Mouse (Mus musculus): ENCODE results near the gene Dbx1. TPM values are rescaled to one million over a fixed set of nuclear protein-coding genes. Genes with fewer than 3 reads are reported as not detected.

The Dbx1 gene
- polyA plus RNA-seq, 1 experiment: not detected

GRCm38 (mm10) chr7:49635971-49636370 lies 678 bp downstream of the Dbx1 start:
- H3K79me2 ChIP-seq (ENCODE audit: control insufficient read depth, insufficient read depth): no peaks in the 10 kb centered on the region
- no peak overlapping the region for H3K4me3 ChIP-seq
- H3K4me2 ChIP-seq (ENCODE audit: low read depth): no peak overlapping the region
- TF ChIP-seq POLR2AphosphoS2 (IDR thresholded peaks at IDR 0.05; ENCODE audit: insufficient read length, low read depth): no peak
- no peak for TF ChIP-seq SRF (IDR thresholded peaks at IDR 0.05; ENCODE audit: control insufficient read depth, insufficient read length, low read depth)
- TF ChIP-seq E2F4 (IDR thresholded peaks at IDR 0.05; ENCODE audit: insufficient read depth): no peak
- no peak for TF ChIP-seq TCF3 (IDR thresholded peaks at IDR 0.05; ENCODE audit: insufficient read length, low read depth)
- no peak for TF ChIP-seq MAX (IDR thresholded peaks at IDR 0.05; ENCODE audit: low read depth)
- no peak for TF ChIP-seq MYOG (IDR thresholded peaks at IDR 0.05; ENCODE audit: control insufficient read depth in 1 of 3, insufficient read depth in 1 of 3, insufficient read length in 2 of 3, low read depth in 2 of 3)
- TF ChIP-seq POLR2A (IDR thresholded peaks at IDR 0.05; ENCODE audit: insufficient read length, low read depth): no peak
- TF ChIP-seq USF1 (IDR thresholded peaks at IDR 0.05; ENCODE audit: low read depth): no peak
- TF ChIP-seq TCF12 (IDR thresholded peaks at IDR 0.05; ENCODE audit: insufficient read depth, poor library complexity, severe bottlenecking): no peak
- no peak for TF ChIP-seq CEBPB (IDR thresholded peaks at IDR 0.05; ENCODE audit: insufficient read depth, poor library complexity, severe bottlenecking)
- TF ChIP-seq MYOD1 (IDR thresholded peaks at IDR 0.05; ENCODE audit: control insufficient read depth in 1 of 3, insufficient read length in 2 of 3, low read depth in 2 of 3): no peak
- no peak overlapping the region for H3ac ChIP-seq (ENCODE audit: control insufficient read depth, insufficient read length)
- H3K36me3 ChIP-seq (ENCODE audit: control insufficient read depth, insufficient read depth): no peaks in the 10 kb centered on the region
- H3K27me3 ChIP-seq (ENCODE audit: control insufficient read depth, insufficient read depth, insufficient read length): peaks cover 10% of the 10 kb centered on the region

GRCm38 (mm10) chr7:49635074-49635621 lies 1.5 kb downstream of the Dbx1 start:
- Histone ChIP-seq H3K27me3 (ENCODE audit: control insufficient read depth, insufficient read depth, insufficient read length) (peaks cover 10% of the 10 kb centered on the region), H3ac (ENCODE audit: control insufficient read depth, insufficient read length) (no peak overlapping the region), H3K79me2 (ENCODE audit: control insufficient read depth, insufficient read depth) (no peaks in the 10 kb centered on the region), H3K36me3 (ENCODE audit: control insufficient read depth, insufficient read depth) (no peaks in the 10 kb centered on the region), H3K4me2 (ENCODE audit: low read depth) (no peak overlapping the region), H3K4me3 (no peak overlapping the region)
- TF ChIP-seq USF1 (IDR thresholded peaks at IDR 0.05; ENCODE audit: low read depth): no peak

GRCm38 (mm10) chr7:49634291-49635073 lies 2.2 kb downstream of the Dbx1 start:
- H3K4me3 ChIP-seq: peak overlapping the region; percentile 20
- H3K27me3 ChIP-seq (ENCODE audit: control insufficient read depth, insufficient read depth, insufficient read length): peaks cover 10% of the 10 kb centered on the region
- H3K36me3 ChIP-seq (ENCODE audit: control insufficient read depth, insufficient read depth): no peaks in the 10 kb centered on the region
- TF ChIP-seq TCF3 (IDR thresholded peaks at IDR 0.05; ENCODE audit: insufficient read length, low read depth) (no peak), MAX (IDR thresholded peaks at IDR 0.05; ENCODE audit: low read depth) (no peak), CEBPB (IDR thresholded peaks at IDR 0.05; ENCODE audit: insufficient read depth, poor library complexity, severe bottlenecking) (no peak), TCF12 (IDR thresholded peaks at IDR 0.05; ENCODE audit: insufficient read depth, poor library complexity, severe bottlenecking) (no peak), USF1 (IDR thresholded peaks at IDR 0.05; ENCODE audit: low read depth) (no peak), REST (IDR thresholded peaks at IDR 0.05; ENCODE audit: insufficient read depth, insufficient read length) (no peak), MYOD1 (IDR thresholded peaks at IDR 0.05; ENCODE audit: control insufficient read depth in 1 of 3, insufficient read length in 2 of 3, low read depth in 2 of 3) (no peak), POLR2AphosphoS2 (IDR thresholded peaks at IDR 0.05; ENCODE audit: insufficient read length, low read depth) (no peak), SRF (IDR thresholded peaks at IDR 0.05; ENCODE audit: control insufficient read depth, insufficient read length, low read depth) (no peak), POLR2A (IDR thresholded peaks at IDR 0.05; ENCODE audit: insufficient read length, low read depth) (no peak)
- H3K79me2 ChIP-seq (ENCODE audit: control insufficient read depth, insufficient read depth): no peaks in the 10 kb centered on the region
- peak overlapping the region; percentile 81 for H3K4me2 ChIP-seq (ENCODE audit: low read depth)
- H3ac ChIP-seq (ENCODE audit: control insufficient read depth, insufficient read length): no peak overlapping the region

GRCm38 (mm10) chr7:49633375-49633956 lies 3.2 kb downstream of the Dbx1 start:
- Histone ChIP-seq H3K79me2 (ENCODE audit: control insufficient read depth, insufficient read depth) (no peaks in the 10 kb centered on the region), H3K27me3 (ENCODE audit: control insufficient read depth, insufficient read depth, insufficient read length) (peaks cover 10% of the 10 kb centered on the region), H3K4me2 (ENCODE audit: low read depth) (peak overlapping the region; percentile 81)

GRCm38 (mm10) chr7:49632391-49632790 lies 4.3 kb downstream of the Dbx1 start:
- TF ChIP-seq E2F4 (IDR thresholded peaks at IDR 0.05; ENCODE audit: insufficient read depth) (no peak), USF1 (IDR thresholded peaks at IDR 0.05; ENCODE audit: low read depth) (no peak), POLR2AphosphoS2 (IDR thresholded peaks at IDR 0.05; ENCODE audit: insufficient read length, low read depth) (no peak), MYOG (IDR thresholded peaks at IDR 0.05; ENCODE audit: control insufficient read depth in 1 of 3, insufficient read depth in 1 of 3, insufficient read length in 2 of 3, low read depth in 2 of 3) (no peak), MYOD1 (IDR thresholded peaks at IDR 0.05; ENCODE audit: control insufficient read depth in 1 of 3, insufficient read length in 2 of 3, low read depth in 2 of 3) (no peak), CEBPB (IDR thresholded peaks at IDR 0.05; ENCODE audit: insufficient read depth, poor library complexity, severe bottlenecking) (no peak), TCF12 (IDR thresholded peaks at IDR 0.05; ENCODE audit: insufficient read depth, poor library complexity, severe bottlenecking) (no peak), REST (IDR thresholded peaks at IDR 0.05; ENCODE audit: insufficient read depth, insufficient read length) (no peak), TCF3 (IDR thresholded peaks at IDR 0.05; ENCODE audit: insufficient read length, low read depth) (no peak), MAX (IDR thresholded peaks at IDR 0.05; ENCODE audit: low read depth) (no peak), POLR2A (IDR thresholded peaks at IDR 0.05; ENCODE audit: insufficient read length, low read depth) (no peak), SRF (IDR thresholded peaks at IDR 0.05; ENCODE audit: control insufficient read depth, insufficient read length, low read depth) (no peak)
- no peak overlapping the region for H3K4me2 ChIP-seq (ENCODE audit: low read depth)
- no peak overlapping the region for H3K4me3 ChIP-seq
- no peak overlapping the region for H3ac ChIP-seq (ENCODE audit: control insufficient read depth, insufficient read length)
- H3K79me2 ChIP-seq (ENCODE audit: control insufficient read depth, insufficient read depth): no peaks in the 10 kb centered on the region
- peaks cover 10% of the 10 kb centered on the region for H3K27me3 ChIP-seq (ENCODE audit: control insufficient read depth, insufficient read depth, insufficient read length)
- H3K36me3 ChIP-seq (ENCODE audit: control insufficient read depth, insufficient read depth): no peaks in the 10 kb centered on the region

More at GRCm38 (mm10) chr7:49633375-49633956, 3.2 kb downstream of the Dbx1 start:
- TF ChIP-seq REST (IDR thresholded peaks at IDR 0.05; ENCODE audit: insufficient read depth, insufficient read length) (no peak), E2F4 (IDR thresholded peaks at IDR 0.05; ENCODE audit: insufficient read depth) (no peak), POLR2A (IDR thresholded peaks at IDR 0.05; ENCODE audit: insufficient read length, low read depth) (no peak), MYOD1 (IDR thresholded peaks at IDR 0.05; ENCODE audit: control insufficient read depth in 1 of 3, insufficient read length in 2 of 3, low read depth in 2 of 3) (no peak), SRF (IDR thresholded peaks at IDR 0.05; ENCODE audit: control insufficient read depth, insufficient read length, low read depth) (no peak), CEBPB (IDR thresholded peaks at IDR 0.05; ENCODE audit: insufficient read depth, poor library complexity, severe bottlenecking) (no peak), MAX (IDR thresholded peaks at IDR 0.05; ENCODE audit: low read depth) (no peak), POLR2AphosphoS2 (IDR thresholded peaks at IDR 0.05; ENCODE audit: insufficient read length, low read depth) (no peak)
- H3K4me3 ChIP-seq: peak overlapping the region; percentile 20
- H3ac ChIP-seq (ENCODE audit: control insufficient read depth, insufficient read length): no peak overlapping the region
- no peaks in the 10 kb centered on the region for H3K36me3 ChIP-seq (ENCODE audit: control insufficient read depth, insufficient read depth)
